Mouse (Mus musculus) heart, adult 2 months (tissue): ENCODE results near the gene Rtkn2.
A peak's percentile ranks its signal among the peaks of the same experiment; 100 is the strongest.

Experiments
- CTCF ChIP-seq: fragments of 200-600 bp; IDR thresholded peaks from 2 replicates; pipeline ENCODE4 v1.8.1; 2022; ENCODE audit warnings: antibody characterized with exemption, mild to moderate bottlenecking, moderate library complexity
- EP300 ChIP-seq: fragments of 200-500 bp; IDR thresholded peaks from 2 replicates; pipeline ENCODE4 v1.6.1; 2011; ENCODE audit warnings: low read depth, low read length, control low read depth; ENCODE audit not compliant: insufficient read depth
- POLR2A ChIP-seq: fragments of 200-500 bp; IDR thresholded peaks from 2 replicates; pipeline ENCODE4 v1.6.1; 2011; ENCODE audit warnings: mild to moderate bottlenecking, low read depth, low read length, control low read depth; ENCODE audit not compliant: insufficient read depth

DNA sequence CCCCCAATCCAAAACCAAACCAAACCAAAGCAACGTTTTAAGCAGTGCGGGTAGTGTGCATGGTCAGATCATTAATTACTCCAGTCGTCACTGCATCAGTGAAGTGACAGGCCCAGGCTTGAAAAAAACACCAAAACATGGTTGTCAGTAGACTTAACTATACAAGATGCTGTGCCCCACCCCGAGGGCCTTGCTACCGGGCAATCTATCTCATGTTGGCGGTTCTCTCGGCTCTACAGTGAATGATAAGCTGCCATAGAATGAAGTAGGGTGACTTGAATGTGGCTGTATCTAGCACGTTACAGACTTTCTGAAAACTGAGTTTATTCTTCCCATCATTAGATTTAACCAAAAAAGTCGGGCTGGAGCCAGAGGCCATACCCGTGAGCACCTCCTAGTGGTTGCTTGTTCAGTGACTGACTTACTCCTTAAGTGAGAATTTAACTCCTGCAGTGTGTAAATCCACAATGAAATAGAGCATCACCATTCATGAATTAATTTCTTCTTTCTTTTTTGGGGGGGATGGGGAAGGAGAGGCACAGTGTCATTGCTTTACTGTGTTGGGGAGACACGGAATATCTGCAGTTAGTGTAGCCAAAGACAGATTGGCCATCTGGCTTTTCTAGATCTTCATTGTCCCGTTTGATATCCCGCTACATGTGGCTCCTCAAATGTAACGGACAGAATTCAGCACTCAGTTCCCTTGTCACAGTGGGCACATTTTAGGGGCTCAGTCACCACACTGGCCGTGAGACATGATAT is 110.2 kb downstream of the Rtkn2 start:
- no peak for TF ChIP-seq EP300
- TF ChIP-seq CTCF, result peak; percentile 69
- TF ChIP-seq POLR2A, result no peak
